Mouse (Mus musculus) thymus, postnatal 25 days (tissue): ENCODE results near the gene Fgb.
A peak's percentile ranks its signal among the peaks of the same experiment; 100 is the strongest.

Source experiments
- DNase-seq: peaks from one replicate; pipeline ENCODE4 v3.0.0; 2022

Gene Fgb

GRCm38 (mm10) chr3:83049680-83050079, at the start of gene Fgb:
Gene Fgb (minus strand): TSS chr3:83049863.
- DNase-seq, result no peak

GRCm38 (mm10) chr3:83099139-83099538, 49.5 kb upstream of the Fgb start:
- no peak for DNase-seq

GRCm38 (mm10) chr3:83098546-83099034, 48.9 kb upstream of the Fgb start:
- no peak for DNase-seq

DNA sequence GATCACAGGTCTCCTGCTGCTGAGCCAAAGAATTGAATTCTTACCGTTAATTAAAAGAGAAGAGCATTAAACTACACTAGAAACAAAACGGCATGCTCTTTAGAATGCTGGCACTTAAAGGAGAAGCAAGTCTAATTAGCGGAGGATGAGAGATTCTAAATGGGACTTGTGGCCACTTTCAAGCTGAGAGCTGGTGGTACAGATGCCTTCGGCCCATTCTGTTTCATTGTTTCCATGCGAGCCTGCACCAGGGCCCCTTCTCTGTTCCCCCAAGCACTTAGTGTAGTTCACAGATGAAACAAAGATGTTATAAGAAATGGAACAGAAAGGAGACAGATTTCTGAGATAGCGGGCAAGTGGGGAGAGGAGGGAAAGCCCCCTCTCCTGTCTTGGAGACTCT, 47.9 kb upstream of the Fgb start:
- DNase-seq, result no peak

GRCm38 (mm10) chr3:83080567-83081055, 30.9 kb upstream of the Fgb start:
- peak; percentile 55 for DNase-seq

DNA sequence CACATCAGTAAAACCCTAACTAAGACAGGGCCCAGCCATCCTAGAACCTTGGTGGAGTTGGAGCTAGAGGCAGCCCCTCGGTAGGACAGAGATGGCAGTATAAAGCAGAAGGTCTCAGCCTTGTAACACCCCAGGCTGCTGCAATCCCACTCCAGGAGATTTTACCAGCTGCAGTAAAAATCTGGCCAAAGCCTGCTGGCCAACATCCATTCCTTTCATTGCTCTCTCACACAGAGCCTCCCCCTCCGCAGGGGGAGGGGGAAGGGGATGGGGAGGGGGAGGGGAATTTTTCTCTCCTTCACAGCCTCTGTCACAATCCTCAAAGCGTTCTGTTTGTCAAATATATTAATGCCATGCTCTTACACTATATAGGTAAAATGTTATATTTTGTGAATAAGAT, 26.9 kb upstream of the Fgb start:
- no peak for DNase-seq

DNA sequence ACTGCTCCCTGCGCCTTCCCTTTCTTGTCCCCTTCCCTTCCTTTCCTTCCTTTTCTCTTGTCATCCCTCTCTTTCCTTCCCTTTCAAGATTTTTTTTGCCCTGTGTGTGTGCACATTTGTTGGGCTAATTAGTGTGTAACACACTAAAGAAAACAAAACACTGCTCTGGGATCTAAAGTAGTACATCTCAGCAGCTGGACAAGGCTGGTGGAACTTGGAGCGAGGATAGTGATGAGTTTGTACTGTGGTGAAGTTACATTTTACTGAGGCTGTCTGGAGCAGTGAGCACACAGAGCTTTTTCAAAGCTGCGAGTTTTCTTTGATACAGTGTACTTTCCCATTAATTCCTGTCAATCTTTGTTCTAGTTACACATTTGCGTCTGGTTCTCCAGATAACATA, 20.6 kb upstream of the Fgb start:
- no peak for DNase-seq

- no peak for DNase-seq
Measured at GRCm38 (mm10) chr3:83068869-83069268, 19.2 kb upstream of the Fgb start.

DNA sequence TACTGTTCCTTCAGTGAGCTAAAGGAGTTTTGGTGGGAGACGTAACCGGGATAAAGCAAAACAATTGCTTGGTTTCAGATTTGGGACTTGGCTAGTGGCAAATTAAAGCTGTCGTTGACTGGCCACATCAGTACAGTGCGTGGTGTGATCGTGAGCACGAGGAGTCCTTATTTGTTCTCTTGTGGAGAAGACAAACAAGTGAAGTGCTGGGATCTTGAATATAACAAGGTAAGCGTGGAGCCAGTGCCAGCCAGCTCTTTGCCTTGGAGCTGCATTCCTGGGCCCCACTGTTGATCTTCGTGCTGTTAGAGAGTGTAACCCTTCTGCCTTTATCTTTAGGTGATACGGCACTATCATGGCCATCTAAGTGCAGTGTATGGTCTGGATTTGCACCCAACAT, 18.3 kb upstream of the Fgb start:
- no peak for DNase-seq

- DNase-seq, result no peak
Measured at GRCm38 (mm10) chr3:83057046-83057445, 7.4 kb upstream of the Fgb start.

GRCm38 (mm10) chr3:83055281-83056038, 5.8 kb upstream of the Fgb start, which contains the start of gene Plrg1:
Gene Plrg1 (plus strand): TSS chr3:83055522.
- peak; percentile 98 for DNase-seq

- DNase-seq, result no peak
Measured at GRCm38 (mm10) chr3:83054759-83055158, 5.1 kb upstream of the Fgb start.

DNA sequence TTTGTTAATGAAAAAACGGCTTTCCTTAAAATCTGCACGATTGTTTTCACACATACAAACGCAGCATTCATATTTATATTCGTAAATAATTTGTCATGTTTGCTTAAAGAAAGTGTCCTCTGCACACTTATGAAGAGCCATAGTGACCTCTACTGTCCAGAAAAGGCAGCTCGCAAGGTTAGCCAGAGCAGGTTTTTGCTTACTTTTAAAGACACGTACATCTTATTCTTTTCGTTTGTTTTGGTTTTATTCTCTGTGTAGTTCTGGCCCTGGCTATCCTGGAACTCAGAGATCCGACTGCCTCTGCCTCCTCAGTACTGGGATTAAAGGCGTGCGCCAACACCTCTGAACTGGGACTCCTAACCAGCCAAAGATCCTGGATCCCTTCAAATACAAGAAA, 4.1 kb upstream of the Fgb start:
- DNase-seq, result peak; percentile 6

DNA sequence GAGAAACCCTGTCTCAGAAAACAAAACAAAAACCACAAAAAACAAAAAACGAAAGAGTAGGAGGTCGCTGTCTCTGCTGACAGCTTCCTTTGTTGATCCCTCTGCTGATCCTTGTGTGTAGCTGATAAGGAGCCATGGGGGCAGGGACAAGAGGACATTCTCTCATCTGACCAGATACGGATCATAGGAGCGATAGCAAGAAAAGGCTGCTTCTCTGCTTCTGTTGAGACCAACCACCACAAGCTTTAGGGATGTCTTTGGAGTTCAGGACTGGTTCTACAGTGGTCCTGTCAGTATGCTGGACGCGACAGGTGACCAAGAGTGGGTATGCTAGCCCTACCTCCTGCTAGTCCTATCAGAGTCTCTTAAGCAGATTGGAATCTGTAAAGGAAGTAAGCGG, 3.5 kb upstream of the Fgb start:
- no peak for DNase-seq

- no peak for DNase-seq
Measured at GRCm38 (mm10) chr3:83052102-83052501, 2.4 kb upstream of the Fgb start.

- DNase-seq, result no peak
Measured at GRCm38 (mm10) chr3:83050661-83051060, 998 bp upstream of the Fgb start.

DNA sequence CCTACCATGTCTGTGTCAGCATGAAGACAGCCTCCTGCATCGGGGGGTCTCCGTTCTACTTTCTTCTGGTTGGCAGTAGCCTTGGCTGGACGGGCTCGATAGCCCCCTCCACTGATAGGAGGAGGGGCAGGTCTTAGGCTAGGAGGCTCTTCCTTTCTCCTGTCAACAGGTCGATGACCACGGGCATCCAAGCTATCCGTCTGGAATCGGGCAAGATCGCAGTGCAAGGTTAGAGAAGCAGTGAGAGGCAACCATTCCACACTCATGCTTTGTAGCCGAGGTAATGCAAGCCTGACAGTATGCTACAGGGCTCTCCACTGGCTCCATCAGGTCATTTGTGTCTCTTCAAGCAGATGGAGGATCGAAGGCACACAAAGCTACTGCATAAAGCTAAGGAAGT, 3.0 kb downstream of the Fgb start:
- DNase-seq, result no peak

DNA sequence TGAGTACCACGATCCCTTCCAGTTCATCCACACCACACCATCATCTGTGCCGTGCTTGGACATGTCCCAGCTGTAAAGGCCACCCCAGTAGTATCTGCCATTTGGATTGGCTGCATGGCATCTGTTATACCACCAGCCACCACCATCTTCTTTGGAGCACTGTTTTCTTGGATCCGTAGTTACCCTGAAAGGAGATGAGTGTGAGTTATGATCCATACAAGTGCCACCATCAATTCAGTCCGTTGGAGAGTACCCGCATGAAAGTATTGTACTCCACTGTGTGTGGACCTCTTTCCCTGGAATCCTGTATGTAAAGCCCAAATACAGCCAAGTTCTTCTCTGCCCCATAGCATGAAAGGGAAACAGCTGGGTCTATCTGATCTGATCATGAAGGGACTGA, 7.2 kb downstream of the Fgb start:
- DNase-seq, result no peak

GRCm38 (mm10) chr3:83039666-83040065, 10.0 kb downstream of the Fgb start:
- DNase-seq, result no peak

DNA sequence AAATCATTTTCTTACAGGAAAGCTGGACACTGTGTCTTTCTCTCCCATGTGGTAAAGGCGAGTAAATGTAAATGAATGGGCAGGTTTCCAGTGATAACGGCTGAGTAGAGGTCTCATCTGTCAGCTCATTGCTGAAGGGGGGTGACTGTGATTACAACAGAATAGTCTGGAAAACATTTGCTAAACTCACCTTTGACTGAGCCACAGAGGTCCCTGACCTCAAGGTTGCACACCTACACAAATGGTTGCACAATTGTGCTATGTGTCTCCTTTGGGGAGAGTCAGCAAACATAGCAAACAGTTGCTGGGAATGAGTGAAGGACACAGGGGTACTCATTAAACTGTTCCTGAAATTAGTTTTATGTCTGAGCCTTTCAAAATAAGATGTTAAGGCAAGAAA, 10.8 kb downstream of the Fgb start:
- DNase-seq, result no peak

DNA sequence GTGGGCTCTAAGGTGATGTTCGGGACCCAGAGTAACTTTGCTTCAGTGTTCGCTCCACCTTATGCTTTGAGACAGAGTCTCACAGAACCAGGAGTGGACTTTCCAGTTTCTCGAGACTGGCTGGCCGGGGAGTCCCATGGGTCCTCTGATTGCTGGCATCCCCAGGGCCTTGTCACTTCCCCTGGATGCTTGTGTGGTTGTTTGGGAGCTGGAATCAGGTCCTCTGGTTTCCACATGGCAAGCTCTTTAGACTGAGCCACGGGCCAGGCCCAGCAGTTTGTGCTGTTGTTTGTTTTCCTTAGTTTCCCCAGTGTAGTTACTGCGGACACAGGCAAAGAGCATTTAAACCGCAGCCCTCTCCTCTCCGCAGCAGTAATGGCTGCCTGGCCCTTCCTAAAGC, 15.9 kb downstream of the Fgb start:
- DNase-seq, result no peak

GRCm38 (mm10) chr3:83032746-83033308, 16.8 kb downstream of the Fgb start:
- no peak for DNase-seq

DNA sequence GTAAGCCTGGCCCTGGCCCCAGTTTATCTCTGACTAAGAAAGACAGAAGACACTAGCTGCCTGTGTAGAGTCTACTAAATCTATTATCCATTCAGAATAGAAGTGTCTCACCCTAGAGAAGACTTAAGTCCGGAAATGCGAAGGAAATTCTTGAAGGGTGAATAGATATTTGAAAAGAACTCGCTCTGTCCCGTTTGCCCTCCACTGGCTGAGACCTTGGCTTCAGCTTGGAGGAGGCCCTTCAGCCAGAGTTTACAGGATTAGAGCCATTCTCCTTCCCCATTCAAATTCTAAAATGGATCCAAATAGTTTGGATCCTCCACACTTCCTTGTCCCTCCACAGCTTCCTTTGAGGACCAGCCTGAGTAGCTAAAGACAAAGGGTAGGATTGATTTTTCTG, 19.3 kb downstream of the Fgb start:
- DNase-seq, result no peak

- no peak for DNase-seq
Measured at GRCm38 (mm10) chr3:83027546-83028251, 22.0 kb downstream of the Fgb start.
